Mouse (Mus musculus): Measurements from ENCODE around the gene Tecr. TPM values are rescaled to one million over a fixed set of nuclear protein-coding genes. Genes with fewer than 3 reads are reported as not detected.
A peak's percentile ranks its signal among the peaks of the same experiment; 100 is the strongest.

Tecr gene
- polyA plus RNA-seq, 1 experiment from 2014 or later, result 754 TPM

DNA sequence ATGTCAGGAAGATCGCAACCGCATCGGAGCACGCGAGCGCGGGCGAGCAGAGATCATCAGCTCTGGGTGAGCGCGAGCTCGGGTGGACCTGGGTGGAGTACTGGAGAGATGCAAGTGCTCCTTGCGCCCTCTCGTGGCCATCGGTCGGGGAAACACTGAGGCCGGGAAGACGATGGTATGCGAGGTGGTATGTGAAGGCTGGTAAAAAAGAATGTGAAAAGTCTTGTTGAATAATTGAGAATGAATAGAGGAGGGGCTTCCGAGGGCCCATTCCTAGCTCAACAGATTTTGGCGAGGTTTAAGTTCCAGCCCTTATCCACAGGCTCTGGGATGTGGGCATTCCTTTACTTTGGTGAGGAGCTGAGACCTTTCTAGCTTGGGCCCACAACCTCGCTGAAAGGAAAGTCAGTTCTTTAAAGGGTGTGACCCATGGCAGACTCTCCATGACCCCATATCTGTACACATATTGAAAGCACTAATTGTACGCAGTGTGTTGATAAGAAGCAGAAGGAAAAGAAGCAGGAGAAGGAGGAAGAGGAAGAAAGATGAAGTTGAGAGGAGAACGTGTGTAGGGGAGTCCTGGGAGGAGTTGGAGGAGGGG is 14.7 kb upstream of the Tecr start:
- H3K9ac ChIP-seq (ENCODE audit: low read depth, low read length), result peak overlapping the region; percentile 24; the same call in 1 of the 2 replicates
- H3K4me2 ChIP-seq (replicated peaks; ENCODE audit: low read depth, low read length), result peak overlapping the region; percentile 51
- no peak overlapping the region for H3K27ac ChIP-seq (ENCODE audit: low read depth, low read length)
- no peaks in the 10 kb centered on the region for H3K4me1 ChIP-seq (replicated peaks; ENCODE audit: control insufficient read depth, insufficient read depth, low read length)
- H3K36me3 ChIP-seq (ENCODE audit: control insufficient read depth, insufficient read depth, low read length), result no peaks in the 10 kb centered on the region
- no peaks in the 10 kb centered on the region for H3K27me3 ChIP-seq (ENCODE audit: control insufficient read depth, insufficient read depth, low read length)
- no peaks in the 10 kb centered on the region for H3K9me3 ChIP-seq (ENCODE audit: control insufficient read depth, low read length)
- 12% methylated on average over 23 of the region's 23 CpGs for whole genome bisulfite sequencing
- peak overlapping the region; percentile 21 for H3K4me3 ChIP-seq (ENCODE audit: low read depth, low read length)
- DNase-seq (ENCODE audit: low spot score), result peak; percentile 91
- peak; percentile 92 for ATAC-seq (ENCODE audit: low FRiP score)

DNA sequence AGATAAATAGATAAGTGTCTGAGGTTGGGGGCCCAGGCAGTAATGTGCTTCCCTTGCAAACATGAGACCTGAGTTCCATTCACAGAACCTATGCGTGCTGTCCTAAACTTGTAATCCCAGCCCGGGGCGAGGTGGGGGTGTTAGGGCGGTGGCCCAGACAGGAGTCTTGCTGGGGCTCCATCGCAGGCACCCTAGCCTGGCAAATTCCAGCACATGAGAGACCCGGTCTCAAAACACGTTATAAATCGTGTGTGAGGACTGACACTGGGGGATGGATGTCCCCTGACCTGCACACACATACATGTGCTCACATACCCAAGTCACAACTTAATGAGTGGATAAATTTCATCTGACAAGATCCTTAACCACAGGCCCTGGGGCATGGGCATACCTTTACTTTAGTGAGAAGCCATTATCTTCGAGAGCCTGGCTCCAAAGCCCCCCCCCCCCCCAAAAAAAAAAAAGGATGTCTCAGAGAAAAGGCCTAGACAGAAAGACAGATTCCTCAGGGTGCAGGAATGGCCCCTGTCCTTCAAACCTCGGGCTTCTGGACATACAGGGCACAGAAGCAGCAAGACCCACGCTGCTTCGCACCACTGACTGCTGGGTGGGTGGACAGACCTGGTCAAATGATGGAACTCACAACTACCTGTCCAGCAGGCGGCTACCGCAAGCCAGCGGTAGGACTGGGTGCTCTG is 14.1 kb upstream of the Tecr start:
- H3K9ac ChIP-seq (ENCODE audit: low read depth, low read length), result peak overlapping the region; percentile 24; the same call in 1 of the 2 replicates
- no peaks in the 10 kb centered on the region for H3K27me3 ChIP-seq (ENCODE audit: control insufficient read depth, insufficient read depth, low read length)

DNA sequence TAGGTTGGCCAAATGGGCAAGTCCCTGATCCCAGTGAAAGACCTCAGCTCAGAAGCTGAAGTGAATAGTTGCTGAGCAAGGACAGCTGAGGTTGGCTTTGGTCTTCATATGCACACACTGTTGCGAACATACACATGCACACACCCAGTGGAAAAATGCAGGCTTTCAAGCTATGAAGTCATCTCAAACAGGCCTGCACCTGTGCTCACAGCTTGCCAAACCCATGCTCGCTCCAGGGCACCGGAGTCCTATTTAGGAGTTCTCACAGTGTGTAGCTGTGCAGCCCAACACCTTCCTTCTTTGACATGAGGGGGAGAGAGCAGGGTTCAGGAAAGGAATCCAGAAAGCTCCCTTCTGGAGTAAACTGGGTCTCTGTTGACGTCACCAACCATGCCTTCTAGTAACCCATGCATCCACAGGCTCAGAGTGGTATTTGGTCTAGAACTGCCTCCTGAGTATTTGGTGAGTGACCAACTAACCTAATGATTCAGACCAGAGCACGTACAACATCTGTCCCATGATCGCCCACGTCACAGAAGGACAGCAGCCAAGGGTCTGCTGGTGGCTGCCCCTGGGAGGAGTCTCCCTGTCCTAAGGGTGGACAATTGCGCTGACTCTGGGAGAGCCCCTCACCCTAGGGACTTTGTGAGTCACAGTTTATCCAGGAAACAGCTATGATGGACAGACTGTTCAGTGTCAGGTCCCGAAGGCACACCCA is 12.0 kb upstream of the Tecr start:
- no peak overlapping the region for H3K27ac ChIP-seq (ENCODE audit: low read depth, low read length)
- H3K4me2 ChIP-seq (replicated peaks; ENCODE audit: low read depth, low read length), result no peak overlapping the region
- DNase-seq (ENCODE audit: low spot score) (no peak), ATAC-seq (ENCODE audit: low FRiP score) (no peak)
- no peaks in the 10 kb centered on the region for H3K9me3 ChIP-seq (ENCODE audit: control insufficient read depth, low read length)
- 88% methylated on average over 9 of the region's 9 CpGs for WGBS
- no peaks in the 10 kb centered on the region for H3K36me3 ChIP-seq (ENCODE audit: control insufficient read depth, insufficient read depth, low read length)
- no peaks in the 10 kb centered on the region for H3K4me1 ChIP-seq (replicated peaks; ENCODE audit: control insufficient read depth, insufficient read depth, low read length)
- H3K27me3 ChIP-seq (ENCODE audit: control insufficient read depth, insufficient read depth, low read length), result no peaks in the 10 kb centered on the region
- no peak overlapping the region for H3K4me3 ChIP-seq (ENCODE audit: low read depth, low read length)
- H3K9ac ChIP-seq (ENCODE audit: low read depth, low read length), result no peak overlapping the region

More for the DNA sequence above, 14.1 kb upstream of the Tecr start:
- H3K9me3 ChIP-seq (ENCODE audit: control insufficient read depth, low read length), result no peaks in the 10 kb centered on the region
- H3K4me2 ChIP-seq (replicated peaks; ENCODE audit: low read depth, low read length), result peak overlapping the region; percentile 51
- ATAC-seq (ENCODE audit: low FRiP score) (peak; percentile 65), DNase-seq (ENCODE audit: low spot score) (no peak)
- no peaks in the 10 kb centered on the region for H3K36me3 ChIP-seq (ENCODE audit: control insufficient read depth, insufficient read depth, low read length)
- no peaks in the 10 kb centered on the region for H3K4me1 ChIP-seq (replicated peaks; ENCODE audit: control insufficient read depth, insufficient read depth, low read length)
- peak overlapping the region; percentile 21 for H3K4me3 ChIP-seq (ENCODE audit: low read depth, low read length)
- no peak overlapping the region for H3K27ac ChIP-seq (ENCODE audit: low read depth, low read length)
- 63% methylated on average over 15 of the region's 15 CpGs for WGBS

DNA sequence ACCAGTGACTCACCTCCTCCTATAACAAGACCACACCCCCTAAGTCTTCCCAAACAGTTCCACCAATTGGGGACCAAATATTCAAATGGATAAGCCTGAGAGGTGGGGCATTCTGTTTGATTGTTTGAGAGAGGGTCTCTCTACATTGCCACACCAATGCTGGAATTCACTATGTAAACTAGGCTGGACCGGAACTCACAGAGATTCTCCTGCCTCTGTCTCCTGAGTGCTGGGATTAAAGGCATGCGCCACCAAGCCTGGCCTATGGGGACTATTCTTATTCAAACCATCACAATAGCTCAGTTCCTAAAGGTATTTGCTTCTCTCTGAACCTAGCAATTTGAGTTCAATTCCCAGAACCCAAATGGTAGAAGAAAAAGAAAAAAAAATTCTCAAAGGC is 10.8 kb upstream of the Tecr start:
- 98% methylated on average over 2 of the region's 2 CpGs for WGBS
- no peaks in the 10 kb centered on the region for H3K27me3 ChIP-seq (ENCODE audit: control insufficient read depth, insufficient read depth, low read length)

DNA sequence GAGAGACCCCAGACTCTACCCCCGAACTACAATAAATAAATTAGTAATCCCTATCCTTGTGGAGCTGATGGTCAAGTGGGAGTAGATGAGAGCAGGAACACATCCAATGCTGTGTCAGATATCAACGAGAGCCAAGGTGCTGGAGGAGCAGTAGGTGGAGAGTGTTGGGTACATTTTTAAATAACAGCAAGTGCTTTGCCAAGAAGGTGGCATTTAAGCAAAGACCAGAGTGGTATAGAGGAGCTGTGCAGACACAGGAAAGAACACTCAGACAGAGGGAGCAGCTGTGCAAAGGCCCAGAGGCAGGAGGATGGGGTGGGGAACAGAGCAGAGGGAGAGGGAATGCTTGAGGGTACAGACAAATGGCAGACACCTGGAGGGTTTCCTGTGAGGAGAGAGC is 9.3 kb upstream of the Tecr start:
- H3K9ac ChIP-seq (ENCODE audit: low read depth, low read length), result no peak overlapping the region

More for the DNA sequence above, 10.8 kb upstream of the Tecr start:
- Histone ChIP-seq H3K27ac (ENCODE audit: low read depth, low read length) (no peak overlapping the region), H3K9ac (ENCODE audit: low read depth, low read length) (no peak overlapping the region), H3K9me3 (ENCODE audit: control insufficient read depth, low read length) (no peaks in the 10 kb centered on the region), H3K4me2 (replicated peaks; ENCODE audit: low read depth, low read length) (no peak overlapping the region), H3K36me3 (ENCODE audit: control insufficient read depth, insufficient read depth, low read length) (no peaks in the 10 kb centered on the region), H3K4me1 (replicated peaks; ENCODE audit: control insufficient read depth, insufficient read depth, low read length) (no peaks in the 10 kb centered on the region), H3K4me3 (ENCODE audit: low read depth, low read length) (no peak overlapping the region)
- DNase-seq (ENCODE audit: low spot score) (no peak), ATAC-seq (ENCODE audit: low FRiP score) (no peak)

DNA sequence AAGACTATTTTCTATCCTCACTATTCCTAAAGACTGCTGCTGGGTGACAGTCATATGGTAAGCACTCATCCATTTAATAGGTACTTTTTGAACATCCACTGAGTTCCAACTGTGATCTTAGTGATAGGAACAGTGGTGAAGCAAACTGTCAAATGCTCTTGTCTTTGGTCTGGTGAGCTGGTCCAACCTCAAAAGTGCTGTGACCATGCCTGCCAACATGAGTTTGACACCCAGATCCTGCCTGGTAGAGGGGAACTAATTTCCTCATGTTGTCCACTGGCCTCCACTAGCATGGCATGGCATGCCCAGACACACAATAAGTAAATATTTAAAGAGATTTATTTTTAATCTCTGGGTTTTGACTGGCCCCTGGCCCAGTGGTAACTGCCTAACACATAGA is 8.9 kb upstream of the Tecr start:
- no peak for DNase-seq (ENCODE audit: low spot score)
- H3K36me3 ChIP-seq (ENCODE audit: control insufficient read depth, insufficient read depth, low read length), result peaks cover 6% of the 10 kb centered on the region; the same call in 1 of the 2 replicates

More for the DNA sequence above, 9.3 kb upstream of the Tecr start:
- Histone ChIP-seq H3K4me2 (replicated peaks; ENCODE audit: low read depth, low read length) (no peak overlapping the region), H3K27ac (ENCODE audit: low read depth, low read length) (no peak overlapping the region), H3K27me3 (ENCODE audit: control insufficient read depth, insufficient read depth, low read length) (no peaks in the 10 kb centered on the region), H3K9me3 (ENCODE audit: control insufficient read depth, low read length) (no peaks in the 10 kb centered on the region), H3K4me1 (replicated peaks; ENCODE audit: control insufficient read depth, insufficient read depth, low read length) (no peaks in the 10 kb centered on the region), H3K4me3 (ENCODE audit: low read depth, low read length) (no peak overlapping the region), H3K36me3 (ENCODE audit: control insufficient read depth, insufficient read depth, low read length) (peaks cover 6% of the 10 kb centered on the region; the same call in 1 of the 2 replicates)
- 83% methylated on average over 2 of the region's 2 CpGs for whole genome bisulfite sequencing
- ATAC-seq (ENCODE audit: low FRiP score), result no peak
- DNase-seq (ENCODE audit: low spot score), result no peak

DNA sequence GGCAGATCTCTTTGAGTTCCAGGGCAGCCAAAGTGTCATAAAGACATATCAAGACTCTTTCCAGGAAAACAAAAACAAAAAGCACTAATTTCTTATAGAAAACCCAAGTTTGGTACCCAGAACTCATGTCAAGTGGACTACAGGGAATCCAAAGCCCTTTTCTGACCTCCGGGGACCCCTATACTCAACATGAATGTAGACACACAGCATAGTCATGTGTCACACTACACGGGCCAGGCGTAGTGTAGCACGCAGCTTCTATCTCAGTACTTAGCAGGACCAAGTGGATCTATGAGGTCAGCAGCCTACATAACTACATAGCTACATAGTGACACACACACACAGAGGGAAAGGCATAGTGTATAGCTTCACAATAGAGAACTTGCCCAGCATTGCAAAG is 5.9 kb upstream of the Tecr start:
- no peaks in the 10 kb centered on the region for H3K9me3 ChIP-seq (ENCODE audit: control insufficient read depth, low read length)
- H3K27me3 ChIP-seq (ENCODE audit: control insufficient read depth, insufficient read depth, low read length), result no peaks in the 10 kb centered on the region
- H3K27ac ChIP-seq (ENCODE audit: low read depth, low read length), result no peak overlapping the region
- H3K9ac ChIP-seq (ENCODE audit: low read depth, low read length), result no peak overlapping the region
- H3K36me3 ChIP-seq (ENCODE audit: control insufficient read depth, insufficient read depth, low read length), result peaks cover 14% of the 10 kb centered on the region
- DNase-seq (ENCODE audit: low spot score), result no peak
- peaks cover 6% of the 10 kb centered on the region for H3K4me1 ChIP-seq (replicated peaks; ENCODE audit: control insufficient read depth, insufficient read depth, low read length)
- H3K4me2 ChIP-seq (replicated peaks; ENCODE audit: low read depth, low read length), result no peak overlapping the region
- no peak overlapping the region for H3K4me3 ChIP-seq (ENCODE audit: low read depth, low read length)
- no peak for ATAC-seq (ENCODE audit: low FRiP score)
- 93% methylated on average over 4 of the region's 4 CpGs for WGBS

More for the DNA sequence above, 8.9 kb upstream of the Tecr start:
- no peak for ATAC-seq (ENCODE audit: low FRiP score)
- H3K27ac ChIP-seq (ENCODE audit: low read depth, low read length), result no peak overlapping the region
- no peaks in the 10 kb centered on the region for H3K4me1 ChIP-seq (replicated peaks; ENCODE audit: control insufficient read depth, insufficient read depth, low read length)
- H3K4me3 ChIP-seq (ENCODE audit: low read depth, low read length), result no peak overlapping the region
- no peak overlapping the region for H3K4me2 ChIP-seq (replicated peaks; ENCODE audit: low read depth, low read length)
- H3K27me3 ChIP-seq (ENCODE audit: control insufficient read depth, insufficient read depth, low read length), result no peaks in the 10 kb centered on the region
- H3K9ac ChIP-seq (ENCODE audit: low read depth, low read length), result no peak overlapping the region
- no peaks in the 10 kb centered on the region for H3K9me3 ChIP-seq (ENCODE audit: control insufficient read depth, low read length)

DNA sequence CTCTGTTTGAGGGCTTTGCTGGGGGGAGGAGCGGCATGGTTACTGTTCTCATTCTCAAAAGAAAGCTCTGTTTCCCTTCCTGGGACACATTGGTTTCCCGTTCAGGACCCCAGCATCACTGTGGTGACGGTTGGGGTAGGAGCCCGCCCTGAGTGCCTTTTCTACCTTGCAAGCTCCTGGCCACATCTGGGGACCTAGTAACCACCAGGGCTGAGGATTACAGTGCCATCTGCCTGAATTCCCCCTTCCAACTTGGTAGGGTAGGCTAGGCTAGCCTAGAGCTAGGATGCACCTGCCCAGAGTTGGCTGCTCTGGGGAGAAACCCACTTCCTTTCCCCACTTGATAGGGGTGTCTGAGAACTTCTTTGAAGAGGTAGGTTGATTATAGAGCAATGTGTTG is 4.2 kb upstream of the Tecr start:
- H3K27me3 ChIP-seq (ENCODE audit: control insufficient read depth, insufficient read depth, low read length), result no peaks in the 10 kb centered on the region
- peaks cover 6% of the 10 kb centered on the region for H3K4me1 ChIP-seq (replicated peaks; ENCODE audit: control insufficient read depth, insufficient read depth, low read length)
- 86% methylated on average over 4 of the region's 4 CpGs for WGBS
- no peak overlapping the region for H3K4me2 ChIP-seq (replicated peaks; ENCODE audit: low read depth, low read length)
- DNase-seq (ENCODE audit: low spot score), result no peak
- H3K4me3 ChIP-seq (ENCODE audit: low read depth, low read length), result no peak overlapping the region
- ATAC-seq (ENCODE audit: low FRiP score), result no peak
- peaks cover 14% of the 10 kb centered on the region for H3K36me3 ChIP-seq (ENCODE audit: control insufficient read depth, insufficient read depth, low read length)
- no peak overlapping the region for H3K27ac ChIP-seq (ENCODE audit: low read depth, low read length)
- H3K9me3 ChIP-seq (ENCODE audit: control insufficient read depth, low read length), result no peaks in the 10 kb centered on the region
- H3K9ac ChIP-seq (ENCODE audit: low read depth, low read length), result no peak overlapping the region

All from hindbrain, embryonic 11.5 days (tissue).